Mouse (Mus musculus): ENCODE measurements around the gene Micall1. TPM values are rescaled to one million over a fixed set of nuclear protein-coding genes. Genes with fewer than 3 reads are reported as not detected.

The Micall1 gene
- polyA plus RNA-seq, 1 experiment from 2014 or later: 6.6 TPM

- WGBS: 26% methylated on average over 2 of the region's 2 CpGs
- no peak overlapping the region for H3K9ac ChIP-seq (ENCODE audit: low read depth, low read length)
- H3K4me3 ChIP-seq (replicated peaks; ENCODE audit: low read depth, low read length): no peak overlapping the region
- no peak for TF ChIP-seq CTCF (IDR thresholded peaks at IDR 0.05; ENCODE audit: low read depth)
- ATAC-seq (replicated peaks; ENCODE audit: low FRiP score, low read depth) (no peak), DNase-seq (ENCODE audit: low spot score) (peak; percentile 58)
- H3K4me1 ChIP-seq (replicated peaks; ENCODE audit: insufficient read depth, low read length): no peaks in the 10 kb centered on the region; the same call in 1 of the 2 replicates
- no peak overlapping the region for H3K4me2 ChIP-seq (ENCODE audit: low read length)
- H3K9me3 ChIP-seq (replicated peaks; ENCODE audit: low read length): no peaks in the 10 kb centered on the region
- no peaks in the 10 kb centered on the region for H3K36me3 ChIP-seq (ENCODE audit: insufficient read depth, low read length)
- H3K27me3 ChIP-seq (ENCODE audit: insufficient read depth, low read length): no peaks in the 10 kb centered on the region
- no peak overlapping the region for H3K27ac ChIP-seq
Observed at GRCm38 (mm10) chr15:79066276-79066675, 42.4 kb upstream of the Micall1 start.

- WGBS: 73% methylated on average over 3 of the region's 3 CpGs
- no peaks in the 10 kb centered on the region; the same call in 1 of the 2 replicates for H3K4me1 ChIP-seq (replicated peaks; ENCODE audit: insufficient read depth, low read length)
- no peaks in the 10 kb centered on the region for H3K36me3 ChIP-seq (ENCODE audit: insufficient read depth, low read length)
- DNase-seq (ENCODE audit: low spot score) (no peak), ATAC-seq (replicated peaks; ENCODE audit: low FRiP score, low read depth) (no peak)
- H3K4me3 ChIP-seq (replicated peaks; ENCODE audit: low read depth, low read length): no peak overlapping the region
- TF ChIP-seq CTCF (IDR thresholded peaks at IDR 0.05; ENCODE audit: low read depth): no peak
- no peaks in the 10 kb centered on the region for H3K27me3 ChIP-seq (ENCODE audit: insufficient read depth, low read length)
- no peak overlapping the region for H3K27ac ChIP-seq
- no peak overlapping the region for H3K9ac ChIP-seq (ENCODE audit: low read depth, low read length)
- no peaks in the 10 kb centered on the region for H3K9me3 ChIP-seq (replicated peaks; ENCODE audit: low read length)
- no peak overlapping the region for H3K4me2 ChIP-seq (ENCODE audit: low read length)
Observed at GRCm38 (mm10) chr15:79067631-79068030, 41.1 kb upstream of the Micall1 start.

GRCm38 (mm10) chr15:79068416-79068815, 40.3 kb upstream of the Micall1 start:
- Histone ChIP-seq H3K27ac (no peak overlapping the region), H3K4me3 (replicated peaks; ENCODE audit: low read depth, low read length) (no peak overlapping the region), H3K27me3 (ENCODE audit: insufficient read depth, low read length) (no peaks in the 10 kb centered on the region), H3K4me1 (replicated peaks; ENCODE audit: insufficient read depth, low read length) (no peaks in the 10 kb centered on the region; the same call in 1 of the 2 replicates), H3K4me2 (ENCODE audit: low read length) (no peak overlapping the region), H3K9me3 (replicated peaks; ENCODE audit: low read length) (no peaks in the 10 kb centered on the region), H3K36me3 (ENCODE audit: insufficient read depth, low read length) (no peaks in the 10 kb centered on the region), H3K9ac (ENCODE audit: low read depth, low read length) (no peak overlapping the region)
- TF ChIP-seq CTCF (IDR thresholded peaks at IDR 0.05; ENCODE audit: low read depth): no peak
- WGBS: 78% methylated on average over 3 of the region's 3 CpGs
- ATAC-seq (replicated peaks; ENCODE audit: low FRiP score, low read depth) (no peak), DNase-seq (ENCODE audit: low spot score) (no peak)

- DNase-seq (ENCODE audit: low spot score) (peak; percentile 76), ATAC-seq (replicated peaks; ENCODE audit: low FRiP score, low read depth) (no peak)
- peaks cover 12% of the 10 kb centered on the region; the same call in 1 of the 2 replicates for H3K4me1 ChIP-seq (replicated peaks; ENCODE audit: insufficient read depth, low read length)
- no peak overlapping the region for H3K4me2 ChIP-seq (ENCODE audit: low read length)
- 67% methylated on average over 5 of the region's 5 CpGs for WGBS
- H3K9ac ChIP-seq (ENCODE audit: low read depth, low read length): no peak overlapping the region
- no peak overlapping the region for H3K27ac ChIP-seq
- no peaks in the 10 kb centered on the region for H3K36me3 ChIP-seq (ENCODE audit: insufficient read depth, low read length)
- TF ChIP-seq CTCF (IDR thresholded peaks at IDR 0.05; ENCODE audit: low read depth): peak; percentile 90
- no peaks in the 10 kb centered on the region for H3K9me3 ChIP-seq (replicated peaks; ENCODE audit: low read length)
- no peaks in the 10 kb centered on the region for H3K27me3 ChIP-seq (ENCODE audit: insufficient read depth, low read length)
- H3K4me3 ChIP-seq (replicated peaks; ENCODE audit: low read depth, low read length): no peak overlapping the region
Observed at GRCm38 (mm10) chr15:79071117-79072039, 37.3 kb upstream of the Micall1 start.

GRCm38 (mm10) chr15:79073752-79074151, 34.9 kb upstream of the Micall1 start:
- Histone ChIP-seq H3K4me3 (replicated peaks; ENCODE audit: low read depth, low read length) (no peak overlapping the region), H3K9ac (ENCODE audit: low read depth, low read length) (no peak overlapping the region), H3K36me3 (ENCODE audit: insufficient read depth, low read length) (peaks cover 9% of the 10 kb centered on the region; the same call in 1 of the 2 replicates), H3K4me1 (replicated peaks; ENCODE audit: insufficient read depth, low read length) (peaks cover 12% of the 10 kb centered on the region; the same call in 1 of the 2 replicates), H3K4me2 (ENCODE audit: low read length) (no peak overlapping the region), H3K9me3 (replicated peaks; ENCODE audit: low read length) (no peaks in the 10 kb centered on the region), H3K27ac (no peak overlapping the region), H3K27me3 (ENCODE audit: insufficient read depth, low read length) (no peaks in the 10 kb centered on the region)
- TF ChIP-seq CTCF (IDR thresholded peaks at IDR 0.05; ENCODE audit: low read depth): no peak
- DNase-seq (ENCODE audit: low spot score) (no peak), ATAC-seq (replicated peaks; ENCODE audit: low FRiP score, low read depth) (no peak)

- peaks cover 12% of the 10 kb centered on the region; the same call in 1 of the 2 replicates for H3K4me1 ChIP-seq (replicated peaks; ENCODE audit: insufficient read depth, low read length)
- ATAC-seq (replicated peaks; ENCODE audit: low FRiP score, low read depth) (no peak), DNase-seq (ENCODE audit: low spot score) (no peak)
- no peak for TF ChIP-seq CTCF (IDR thresholded peaks at IDR 0.05; ENCODE audit: low read depth)
- H3K9ac ChIP-seq (ENCODE audit: low read depth, low read length): peak overlapping the region; percentile 80
- no peaks in the 10 kb centered on the region for H3K9me3 ChIP-seq (replicated peaks; ENCODE audit: low read length)
- peak overlapping the region; percentile 81 for H3K4me2 ChIP-seq (ENCODE audit: low read length)
- peak overlapping the region; percentile 85 for H3K27ac ChIP-seq
- no peaks in the 10 kb centered on the region for H3K27me3 ChIP-seq (ENCODE audit: insufficient read depth, low read length)
- peaks cover 15% of the 10 kb centered on the region for H3K36me3 ChIP-seq (ENCODE audit: insufficient read depth, low read length)
- WGBS: 32% methylated on average over 10 of the region's 10 CpGs
- H3K4me3 ChIP-seq (replicated peaks; ENCODE audit: low read depth, low read length): peak overlapping the region; percentile 79
Observed at GRCm38 (mm10) chr15:79074446-79074845, 34.3 kb upstream of the Micall1 start.

Data from kidney, postnatal 0 days (tissue).